Mouse (Mus musculus): ENCODE data around the gene Nfia. TPM values are rescaled to one million over a fixed set of nuclear protein-coding genes. Genes with fewer than 3 reads are reported as not detected.

Nfia gene
- total RNA-seq, 4 experiments from 2014 or later: 109 to 137 (median 121) TPM

DNA sequence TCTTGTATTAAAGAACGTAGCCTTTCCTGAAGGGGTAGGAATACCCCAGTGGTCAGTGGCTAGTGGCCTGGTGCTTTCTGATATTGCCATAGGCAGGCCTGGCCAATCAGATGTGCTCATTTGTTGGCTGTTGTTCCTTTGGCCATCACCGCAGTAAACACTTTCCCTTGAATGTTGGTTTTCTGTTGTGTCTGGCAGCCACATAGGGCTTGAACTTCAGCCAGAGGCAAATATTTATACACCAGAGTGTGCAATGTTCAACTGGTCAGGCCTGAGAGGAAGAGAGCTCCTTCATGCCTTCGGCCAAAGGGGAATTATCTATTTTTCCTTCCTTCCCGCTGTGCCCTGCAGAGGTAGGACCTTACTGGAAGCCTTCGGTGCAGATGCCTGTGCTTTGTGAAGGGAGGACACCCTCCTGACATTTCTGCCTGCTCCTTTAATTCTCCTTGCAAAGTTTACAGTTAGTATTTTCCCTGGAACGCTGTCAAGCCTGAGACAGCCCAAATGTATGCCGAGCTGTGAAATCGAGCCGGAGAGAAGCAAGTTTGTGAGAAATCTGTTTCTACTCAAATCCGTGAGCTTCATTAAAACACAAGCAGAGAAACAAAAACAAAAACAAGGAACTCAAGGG, 95.9 kb downstream of the Nfia start:
- peak; percentile 73 for DNase-seq (ENCODE audit: low spot score)

DNA sequence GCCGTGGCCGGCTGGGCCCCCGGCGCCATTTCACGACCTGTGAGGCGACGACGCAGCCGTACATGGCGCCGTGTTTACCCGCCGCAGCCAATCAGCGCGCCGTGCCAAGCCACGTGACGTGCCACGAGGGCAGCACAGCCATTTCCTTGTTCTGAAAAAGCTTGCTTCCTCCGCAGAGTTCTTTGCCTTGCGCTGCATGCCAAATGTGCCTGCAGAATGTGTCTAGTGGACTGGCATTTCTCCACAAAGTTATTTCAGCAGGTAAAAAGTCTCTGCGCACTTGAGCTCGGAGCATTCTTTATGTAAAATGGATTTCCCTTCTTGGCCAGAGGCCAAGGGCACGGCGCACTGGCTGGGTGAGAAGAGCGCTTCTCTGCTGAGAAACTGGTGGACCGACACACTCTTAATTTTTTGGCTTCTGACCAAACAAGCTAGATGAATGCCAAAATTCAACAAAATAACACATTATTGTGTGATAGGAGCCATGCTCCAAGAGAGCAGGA, 96.5 kb downstream of the Nfia start:
- peak; percentile 96 for DNase-seq (ENCODE audit: low spot score)

- no peak for DNase-seq (ENCODE audit: low spot score)
Observed at GRCm38 (mm10) chr4:97869451-97869850, 96.9 kb downstream of the Nfia start.

- no peak for DNase-seq (ENCODE audit: low spot score)
Observed at GRCm38 (mm10) chr4:97871770-97872439, 99.4 kb downstream of the Nfia start.

GRCm38 (mm10) chr4:97874916-97875315, 102.4 kb downstream of the Nfia start:
- no peak for DNase-seq (ENCODE audit: low spot score)

- no peak for DNase-seq (ENCODE audit: low spot score)
Observed at GRCm38 (mm10) chr4:97875901-97876300, 103.4 kb downstream of the Nfia start.

DNA sequence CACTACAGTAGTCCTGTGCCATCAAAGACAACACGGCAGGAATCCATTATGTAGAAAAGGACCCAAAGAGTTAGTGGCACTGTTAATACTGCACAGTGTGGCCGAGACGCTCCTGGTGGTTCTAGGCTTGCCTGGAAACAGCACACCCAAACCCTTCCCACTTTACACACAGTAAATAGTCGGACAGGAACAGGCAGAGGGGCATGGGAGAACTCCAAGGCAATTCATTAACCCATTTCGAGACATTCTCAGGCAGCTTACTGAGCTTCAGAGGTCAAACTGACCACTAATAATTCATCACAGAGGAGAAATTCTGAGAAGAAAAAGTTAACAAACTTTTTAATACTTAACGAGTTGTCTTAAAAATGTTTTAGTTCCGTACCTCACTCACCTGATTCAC, 107.2 kb downstream of the Nfia start:
- DNase-seq (ENCODE audit: low spot score): no peak

DNA sequence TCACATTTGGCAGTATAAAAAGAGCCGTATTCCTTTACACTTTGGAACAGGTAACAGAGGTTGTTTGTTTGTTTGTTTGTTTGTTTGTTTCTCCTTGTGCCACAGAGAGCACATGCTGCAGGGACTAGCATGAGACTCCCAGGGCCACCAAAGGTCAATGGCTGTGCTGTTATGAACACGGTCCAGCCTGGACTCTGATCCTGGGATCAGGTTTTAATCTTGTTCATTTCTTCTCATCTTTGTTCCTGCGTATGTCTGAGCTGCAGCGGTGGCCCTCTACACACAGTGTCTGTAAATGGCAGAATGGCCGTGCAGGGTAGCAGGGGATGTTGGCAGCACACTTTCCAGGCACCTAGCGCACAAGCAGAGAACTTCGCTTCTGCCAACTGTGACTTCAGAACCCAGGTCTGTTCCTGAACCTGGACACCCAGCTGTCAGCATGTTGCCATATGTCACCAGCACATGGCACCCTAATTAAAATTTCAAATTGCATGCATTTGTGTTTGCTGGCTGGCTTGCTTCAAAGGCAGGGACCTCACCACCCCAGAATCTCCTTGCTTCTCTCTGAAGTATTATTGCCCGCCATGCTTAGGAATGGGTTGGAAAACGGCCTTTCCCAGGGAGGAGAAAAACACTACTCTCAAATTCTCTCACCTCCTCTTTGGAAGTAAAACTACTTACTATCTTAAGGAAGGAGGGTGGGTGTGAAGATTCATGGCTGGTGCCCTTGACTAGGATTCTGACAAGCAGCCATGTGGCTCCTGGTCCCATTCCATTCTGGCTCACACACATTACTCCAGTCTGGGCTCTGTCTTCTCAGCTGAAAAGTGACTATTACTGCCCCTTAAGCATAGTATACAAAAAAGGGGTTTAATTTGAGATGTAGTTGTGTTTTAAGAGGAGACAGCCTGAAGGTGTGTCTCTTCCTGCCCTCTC, 107.9 kb downstream of the Nfia start:
- DNase-seq (ENCODE audit: low spot score): no peak

DNA sequence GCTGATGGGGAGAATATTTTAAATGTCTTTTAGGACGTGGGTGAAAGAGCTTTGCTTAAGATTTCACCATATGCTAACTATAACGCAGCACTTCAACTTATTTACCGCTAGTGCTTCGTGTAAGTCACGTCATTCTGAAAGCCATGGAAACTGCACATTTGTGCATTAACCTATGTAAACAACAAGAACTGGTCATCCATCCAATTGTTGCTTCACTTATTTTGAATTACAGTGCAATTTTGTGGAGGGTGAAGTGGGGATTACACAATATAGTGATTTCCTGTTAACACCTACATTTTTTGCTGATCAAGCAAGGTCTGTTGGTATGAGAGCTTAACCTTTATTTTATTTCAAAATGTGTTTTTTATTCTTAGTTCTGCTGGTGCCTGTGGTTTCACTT, 113.0 kb downstream of the Nfia start:
- DNase-seq (ENCODE audit: low spot score): no peak

DNA sequence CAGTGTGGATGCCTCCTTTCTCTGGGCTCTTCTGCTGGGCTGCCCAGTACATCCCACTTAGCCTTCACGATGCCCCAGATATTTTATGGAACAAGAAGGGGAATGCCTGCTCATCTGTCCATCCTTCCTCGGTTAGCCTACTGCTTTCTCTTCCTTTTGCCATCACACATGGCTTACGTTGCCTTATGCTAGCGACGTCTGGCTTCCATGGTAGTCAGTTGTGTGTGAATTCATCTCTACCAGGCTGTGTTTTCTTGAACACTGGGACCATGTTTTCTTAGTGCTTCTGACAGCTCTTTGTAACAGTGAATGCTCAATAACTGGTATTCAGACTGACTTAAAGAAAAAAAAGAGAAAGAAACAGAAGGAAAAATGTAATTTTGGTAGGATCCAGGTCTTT, 113.7 kb downstream of the Nfia start:
- DNase-seq (ENCODE audit: low spot score): no peak

DNA sequence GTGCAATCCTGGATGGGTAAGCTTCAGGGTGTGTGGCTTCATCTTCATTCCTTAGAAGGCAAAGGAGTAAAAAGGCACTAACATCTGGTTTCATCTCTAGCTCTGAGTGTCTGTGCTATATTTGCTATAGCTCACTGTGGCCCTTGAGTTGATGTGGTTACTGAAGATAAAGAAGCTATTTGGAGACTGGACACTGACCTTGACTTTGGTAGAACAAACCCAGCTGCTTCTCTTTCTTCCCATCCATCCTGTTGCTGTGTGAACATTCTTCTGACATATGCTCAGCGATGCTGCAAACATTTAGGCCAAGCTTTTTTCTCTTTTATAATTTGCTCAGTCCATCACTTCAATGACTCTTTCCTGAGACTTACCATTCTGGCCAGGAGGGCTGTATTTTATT, 114.7 kb downstream of the Nfia start:
- DNase-seq (ENCODE audit: low spot score): no peak

GRCm38 (mm10) chr4:97891063-97891462, 118.5 kb downstream of the Nfia start:
- DNase-seq (ENCODE audit: low spot score): no peak

DNA sequence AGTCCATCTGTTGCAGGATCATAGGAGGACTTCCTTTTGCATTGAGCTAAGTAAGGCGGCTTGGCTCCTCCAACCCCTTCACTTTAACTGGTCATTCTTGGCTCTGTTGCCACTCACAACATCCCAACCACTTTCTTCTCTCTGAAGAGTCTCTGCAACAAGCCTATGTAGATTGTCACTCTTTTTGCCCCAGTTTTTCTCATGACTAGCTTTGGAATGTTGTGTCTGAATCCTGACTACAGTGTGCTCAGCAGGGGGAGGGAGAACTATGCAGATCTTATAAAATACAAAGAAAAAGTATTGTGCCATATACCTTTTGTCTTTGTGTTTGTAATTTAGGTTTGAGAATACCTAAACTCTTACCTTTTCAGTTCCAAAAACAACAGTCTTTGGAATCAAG, 119.1 kb downstream of the Nfia start:
- DNase-seq (ENCODE audit: low spot score): no peak

GRCm38 (mm10) chr4:97893915-97894884, 121.7 kb downstream of the Nfia start:
- DNase-seq (ENCODE audit: low spot score): no peak

DNA sequence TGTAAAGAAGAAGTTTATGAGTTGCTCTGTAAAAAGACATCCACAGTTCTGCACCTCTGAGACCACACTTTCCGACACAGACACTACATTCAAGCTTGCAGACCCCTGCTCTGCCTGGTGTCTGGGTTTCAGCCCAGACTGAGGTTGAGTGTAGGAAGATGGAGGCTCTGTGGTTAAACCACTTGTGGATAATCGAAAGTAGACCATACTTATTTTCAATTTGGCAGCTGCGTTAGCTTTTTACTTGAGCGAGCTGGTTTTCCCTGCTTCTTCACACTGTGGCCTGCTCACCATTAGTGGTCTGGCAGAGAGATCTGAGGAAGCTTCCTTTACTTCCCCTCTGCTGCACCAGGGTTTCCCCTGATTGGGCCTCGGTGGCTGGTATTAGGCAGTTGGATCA, 123.4 kb downstream of the Nfia start:
- DNase-seq (ENCODE audit: low spot score): no peak

- no peak for DNase-seq (ENCODE audit: low spot score)
Observed at GRCm38 (mm10) chr4:97900256-97900944, 127.9 kb downstream of the Nfia start.

DNA sequence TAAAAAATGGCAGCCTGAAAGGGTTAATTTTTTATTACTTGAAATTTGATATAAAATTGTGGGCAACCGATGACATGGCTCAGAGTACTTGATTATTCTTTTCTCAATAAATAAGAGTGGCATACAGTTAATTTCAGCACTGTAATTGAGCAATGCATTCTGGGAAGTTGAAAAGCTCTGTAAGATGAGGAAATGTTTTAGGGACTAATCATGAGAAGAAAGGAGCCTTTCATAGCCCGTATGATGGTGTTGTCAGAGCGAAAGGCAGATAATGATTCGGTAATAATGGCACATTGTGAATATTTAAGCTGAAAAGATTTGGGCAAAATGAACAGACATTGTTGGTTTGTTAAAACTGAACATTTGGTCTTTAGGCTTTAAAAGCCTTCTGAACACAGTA, 133.3 kb downstream of the Nfia start:
- DNase-seq (ENCODE audit: low spot score): no peak

DNA sequence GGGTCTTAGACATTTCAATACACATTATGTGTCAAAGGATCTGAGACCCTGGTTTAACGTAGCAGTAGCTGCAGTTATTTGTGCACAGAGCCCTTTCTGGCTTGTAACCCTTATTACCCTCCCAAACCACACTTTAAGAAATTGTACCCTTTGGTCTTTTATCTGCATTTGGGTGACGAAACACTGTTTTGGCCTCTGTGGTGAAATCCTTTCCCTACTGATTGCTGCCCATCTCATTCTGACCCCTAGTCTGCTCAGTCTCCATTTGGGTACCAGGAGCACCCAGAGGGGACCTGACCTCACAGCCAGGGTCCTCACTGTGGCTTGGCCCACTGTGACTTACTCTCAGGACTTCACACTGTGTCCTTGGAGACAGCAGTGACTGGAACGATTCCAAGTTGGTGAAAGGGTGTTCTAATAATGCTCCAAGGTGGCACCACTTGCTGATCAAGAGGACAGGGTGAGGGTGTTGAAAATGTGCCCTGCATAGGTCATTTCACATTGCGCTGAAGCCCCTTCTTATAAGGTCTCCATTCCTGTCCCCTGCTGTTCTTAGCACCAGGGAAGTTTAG, 136.1 kb downstream of the Nfia start:
- DNase-seq (ENCODE audit: low spot score): peak; percentile 61

DNA sequence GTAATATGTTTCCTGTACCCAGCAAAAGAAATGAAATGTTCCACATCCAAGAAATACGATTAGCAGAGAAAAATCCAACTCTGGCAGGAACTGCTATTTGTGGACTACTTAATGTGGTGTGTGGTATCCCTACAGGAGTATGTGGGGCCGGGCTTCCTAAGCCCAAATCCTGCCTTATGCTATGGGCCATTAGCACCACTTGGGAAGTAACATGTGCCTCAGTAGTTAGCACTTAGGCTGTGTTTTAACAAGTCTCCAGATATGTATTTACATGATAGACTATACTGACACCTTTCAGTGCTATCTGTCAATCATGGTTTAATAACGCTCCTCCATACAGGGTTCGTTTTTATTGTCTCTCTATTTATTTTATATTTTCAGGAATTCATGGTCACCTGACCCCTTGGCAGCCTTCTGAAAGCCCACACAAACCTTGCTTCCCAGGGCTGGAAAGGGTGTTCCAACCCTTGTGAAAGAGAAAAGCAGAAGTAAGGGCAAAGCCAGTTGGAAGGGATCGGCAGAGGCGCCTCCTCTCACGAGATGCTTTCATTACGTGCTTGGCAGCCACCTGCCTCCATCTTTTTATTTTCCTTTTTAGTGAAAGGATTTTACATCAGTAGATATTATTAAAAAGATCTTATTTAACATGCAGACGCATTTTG, 137.7 kb downstream of the Nfia start:
- no peak for DNase-seq (ENCODE audit: low spot score)
